Mouse (Mus musculus) spleen, adult 2 months (tissue): ENCODE measurements around the gene Nupr1. TPM values are rescaled to one million over a fixed set of nuclear protein-coding genes. Genes with fewer than 3 reads are reported as not detected.

Source experiments
- DNase-seq, 2 experiments: peaks; one replicate each; pipeline versions ENCODE4 v3.0.0 to v3.0.0-alpha.2; 2012 to 2021; ENCODE audit warnings: low spot score in 2 of 2, low read depth in 1 of 2
- H3K27ac ChIP-seq: fragments of 200-500 bp; 2 replicates; pipeline ENCODE4 v1.5.1; 2012; ENCODE audit warnings: low read length, inconsistent platforms; ENCODE audit not compliant: insufficient read depth
- H3K27me3 ChIP-seq: fragments of 200-500 bp; 2 replicates; pipeline ENCODE4 v1.6.1; 2012; ENCODE audit warnings: mild to moderate bottlenecking, moderate library complexity, low read length, inconsistent platforms; ENCODE audit not compliant: control insufficient read depth, insufficient read depth
- H3K36me3 ChIP-seq: fragments of 200-500 bp; 2 replicates; pipeline ENCODE4 v1.6.1; 2012; ENCODE audit warnings: mild to moderate bottlenecking, low read length, inconsistent platforms; ENCODE audit not compliant: control insufficient read depth, insufficient read depth
- H3K4me1 ChIP-seq: fragments of 200-500 bp; 2 replicates; pipeline ENCODE4 v1.6.1; 2011; ENCODE audit warnings: inconsistent platforms; ENCODE audit not compliant: control insufficient read depth, insufficient read depth, insufficient read length
- H3K4me3 ChIP-seq: fragments of 200-500 bp; 2 replicates; pipeline ENCODE4 v1.5.1; 2011; ENCODE audit warnings: mild to moderate bottlenecking, inconsistent platforms; ENCODE audit not compliant: insufficient read depth, insufficient read length; ENCODE audit errors: extremely low read depth
- CTCF ChIP-seq: fragments of 200-500 bp; IDR thresholded peaks from 2 replicates; pipeline ENCODE4 v1.5.1; 2011; ENCODE audit warnings: mild to moderate bottlenecking, inconsistent platforms; ENCODE audit not compliant: insufficient read depth, insufficient read length, insufficient replicate concordance; ENCODE audit errors: extremely low read depth
- POLR2A ChIP-seq: fragments of 200-500 bp; IDR thresholded peaks from 2 replicates; pipeline ENCODE4 v1.6.1; 2011; ENCODE audit warnings: low read depth, low read length, inconsistent platforms
- WGBS: fragments of 180-500 bp; shearing (Covaris S2); methylation state at CpG from one replicate; pipeline ENCODE4 v1.1.7; 2018; 5-methylcytosine and 5-hydroxymethylcytosine counted together
- polyA plus RNA-seq: library from polyadenylated mRNA; depleted of rRNA; stranded (reverse); fragments of >200 nt; gene quantifications from 2 replicates; pipeline ENCODE4 v1.2.3, GENCODE M21; 2012

Nupr1 gene
- polyA plus RNA-seq, 1 experiment, result 28.8 TPM

DNA sequence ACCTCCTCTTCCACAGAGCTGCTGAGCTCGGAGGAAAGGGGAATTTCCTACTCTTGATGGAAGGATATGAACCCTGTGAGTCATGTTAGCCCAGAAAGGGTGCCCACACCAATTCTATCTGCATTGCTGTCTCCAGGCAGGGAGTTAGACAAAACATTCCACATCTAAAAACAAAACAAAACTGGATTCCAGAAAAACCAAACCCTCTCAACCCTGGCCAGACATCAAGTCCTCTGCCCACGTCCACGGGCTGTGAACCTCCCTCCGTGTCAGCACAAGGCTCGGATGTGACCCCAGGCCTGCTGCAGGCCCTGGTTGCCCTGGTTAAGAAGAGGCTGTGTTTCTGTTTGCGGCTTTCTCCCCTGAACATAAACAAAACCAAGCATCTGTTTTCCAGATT is 2.5 kb downstream of the Nupr1 start:
- H3K27ac ChIP-seq, result peak overlapping the region; percentile 23; the same call in 1 of the 2 replicates

DNA sequence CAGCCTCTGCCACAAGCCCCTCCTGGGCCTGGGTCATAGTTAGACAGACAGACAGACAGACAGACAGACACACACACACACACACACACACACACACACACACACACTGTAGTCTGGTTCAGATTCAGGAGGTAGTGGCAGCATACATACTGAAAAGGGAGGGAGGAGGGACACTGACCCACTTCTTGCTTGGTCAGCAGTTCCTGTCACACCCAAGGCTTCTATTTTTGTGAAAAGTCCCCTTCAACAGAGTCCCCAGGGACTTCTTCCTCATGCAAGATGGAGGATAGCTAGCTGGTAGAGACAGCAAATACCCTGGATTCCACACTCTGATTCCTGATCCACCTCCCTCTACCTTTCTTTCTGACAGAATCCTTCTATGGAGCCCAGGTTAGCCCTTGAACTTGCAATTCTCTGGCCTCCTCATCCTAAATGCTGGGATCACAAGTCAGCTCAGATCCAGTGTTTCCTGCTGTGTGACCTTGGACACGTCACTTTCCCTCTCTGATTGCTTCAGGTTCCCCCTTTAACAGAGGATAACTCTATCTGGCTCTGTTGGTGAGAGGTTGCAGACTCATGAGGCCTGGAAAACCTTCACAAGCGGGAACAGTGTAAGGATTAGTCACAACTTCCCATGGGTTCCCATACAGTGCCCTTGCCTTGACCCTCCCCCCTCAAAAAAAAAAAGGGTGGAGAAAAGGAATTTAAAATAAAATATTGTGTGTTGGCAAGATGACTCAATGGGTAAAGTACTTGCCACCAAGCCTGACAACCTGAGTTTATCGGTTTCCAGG is 4.7 kb downstream of the Nupr1 start:
- no peak for DNase-seq
- Histone ChIP-seq H3K4me3 (no peak overlapping the region), H3K4me1 (no peaks in the 10 kb centered on the region; the same call in 1 of the 2 replicates), H3K27ac (peak overlapping the region; percentile 66), H3K27me3 (no peaks in the 10 kb centered on the region), H3K36me3 (no peaks in the 10 kb centered on the region)
- 87% methylated on average over 3 of the region's 3 CpGs for WGBS
- TF ChIP-seq POLR2A (no peak), CTCF (no peak)

More for the DNA sequence above, 2.5 kb downstream of the Nupr1 start:
- no peaks in the 10 kb centered on the region; the same call in 1 of the 2 replicates for H3K4me1 ChIP-seq
- no peak overlapping the region for H3K4me3 ChIP-seq
- 78% methylated on average over 6 of the region's 6 CpGs for WGBS
- H3K27me3 ChIP-seq, result no peaks in the 10 kb centered on the region
- no peaks in the 10 kb centered on the region for H3K36me3 ChIP-seq
- TF ChIP-seq POLR2A, result no peak
- TF ChIP-seq CTCF, result no peak
- DNase-seq, result no peak

DNA sequence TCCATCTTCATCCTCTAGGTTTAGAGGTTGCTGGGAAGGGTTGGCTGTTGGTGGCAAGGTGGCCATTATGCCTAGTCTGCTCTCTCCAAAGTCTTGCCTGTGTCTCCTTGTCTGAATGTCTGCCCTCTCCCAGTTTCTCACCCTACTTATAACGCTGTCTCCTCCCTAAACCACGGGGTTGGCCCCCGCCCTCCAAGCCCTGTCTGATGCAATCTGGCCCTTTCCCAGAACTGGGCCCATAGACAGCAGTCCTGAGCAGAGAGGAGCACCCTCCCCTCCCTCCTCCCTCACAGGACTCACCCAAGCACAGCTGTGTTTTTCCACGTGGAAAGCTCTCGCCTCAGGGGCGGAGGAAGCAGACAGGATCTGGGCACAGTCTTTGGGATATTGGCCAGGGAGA is 5.3 kb downstream of the Nupr1 start:
- no peaks in the 10 kb centered on the region for H3K27me3 ChIP-seq
- TF ChIP-seq POLR2A (no peak), CTCF (no peak)
- peak in 1 of 2 experiments; percentile 14 for DNase-seq
- H3K27ac ChIP-seq, result peak overlapping the region; percentile 66
- 26% methylated on average over 6 of the region's 6 CpGs for WGBS
- H3K36me3 ChIP-seq, result no peaks in the 10 kb centered on the region
- no peaks in the 10 kb centered on the region; the same call in 1 of the 2 replicates for H3K4me1 ChIP-seq
- 0 out of 2 replicates have a peak overlapping the region, but pooled peaks have one; percentile 28 for H3K4me3 ChIP-seq

DNA sequence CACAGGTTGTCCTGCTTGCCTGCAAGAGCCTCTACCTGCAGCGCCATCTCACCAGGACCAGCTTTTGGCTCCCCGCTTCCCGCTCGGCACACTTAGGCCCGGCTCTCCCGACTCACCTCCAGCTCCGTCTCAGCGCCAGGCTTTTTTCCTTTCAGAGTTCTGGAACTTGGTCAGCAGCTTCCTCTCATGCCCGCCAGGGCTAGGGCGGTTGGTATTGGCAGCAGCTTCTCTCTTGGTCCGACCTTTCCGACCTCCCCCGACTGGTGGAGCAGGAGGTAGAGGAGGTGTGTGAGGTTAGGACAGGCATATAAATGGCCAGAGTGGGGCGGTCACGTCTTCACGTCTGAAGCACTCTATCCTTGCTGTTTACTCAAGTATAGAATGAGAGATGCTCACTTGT is 5.9 kb downstream of the Nupr1 start:
- Histone ChIP-seq H3K4me1 (no peaks in the 10 kb centered on the region; the same call in 1 of the 2 replicates), H3K4me3 (peak overlapping the region; percentile 9; the same call in 1 of the 2 replicates), H3K36me3 (no peaks in the 10 kb centered on the region), H3K27ac (no peak overlapping the region), H3K27me3 (no peaks in the 10 kb centered on the region)
- no peak for DNase-seq
- no peak for TF ChIP-seq CTCF
- no peak for TF ChIP-seq POLR2A
- 88% methylated on average over 16 of the region's 16 CpGs for WGBS

DNA sequence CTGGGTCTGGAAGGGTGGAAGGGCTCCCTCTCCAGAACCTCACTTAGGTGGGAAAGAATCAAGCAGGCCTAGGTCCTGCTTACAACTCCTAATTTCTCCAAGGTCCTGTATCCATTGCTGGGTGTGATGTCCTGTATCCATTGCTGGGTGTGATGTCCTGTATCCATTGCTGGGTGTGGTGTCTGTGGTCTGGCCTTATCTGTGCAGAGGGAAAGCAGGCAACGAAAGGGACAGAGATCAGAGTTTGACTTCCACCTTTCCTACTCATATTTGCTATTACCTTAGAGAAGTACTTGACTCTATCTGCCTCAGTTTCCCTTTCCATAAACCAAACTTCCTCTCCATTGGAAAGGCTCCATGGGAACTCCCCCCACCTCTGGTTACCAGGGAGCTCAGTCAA is 7.3 kb downstream of the Nupr1 start:
- no peaks in the 10 kb centered on the region; the same call in 1 of the 2 replicates for H3K4me1 ChIP-seq
- TF ChIP-seq CTCF, result no peak
- TF ChIP-seq POLR2A, result no peak
- no peaks in the 10 kb centered on the region for H3K27me3 ChIP-seq
- no peak overlapping the region for H3K4me3 ChIP-seq
- H3K36me3 ChIP-seq, result no peaks in the 10 kb centered on the region
- no peak overlapping the region for H3K27ac ChIP-seq
- 85% methylated on average over 1 of the region's 1 CpGs for WGBS
- DNase-seq, result no peak

- TF ChIP-seq CTCF (no peak), POLR2A (no peak)
- DNase-seq, result no peak
- Histone ChIP-seq H3K27me3 (no peaks in the 10 kb centered on the region), H3K36me3 (no peaks in the 10 kb centered on the region), H3K27ac (no peak overlapping the region), H3K4me3 (no peak overlapping the region), H3K4me1 (no peaks in the 10 kb centered on the region; the same call in 1 of the 2 replicates)
- WGBS, result 74% methylated on average over 9 of the region's 9 CpGs
Observed at GRCm38 (mm10) chr7:126621452-126622359, 9.0 kb downstream of the Nupr1 start.
